Mouse (Mus musculus) liver, adult 2 months (tissue): ENCODE data around the gene Wdr43.

Experiments used
- CTCF ChIP-seq: fragments of 200-500 bp; IDR thresholded peaks from 2 replicates; pipeline ENCODE4 v1.5.1; 2011; ENCODE audit warnings: low read depth, low read length, control low read depth
- POLR2A ChIP-seq: fragments of 200-500 bp; IDR thresholded peaks from 2 replicates; pipeline ENCODE4 v1.6.1; 2011; ENCODE audit warnings: low read length, control low read depth; ENCODE audit not compliant: insufficient read depth; ENCODE audit errors: extremely low read depth

GRCm38 (mm10) chr17:71631806-71632205, 16.1 kb downstream of the Wdr43 start:
- TF ChIP-seq CTCF (no peak), POLR2A (no peak)
